ENCODE assay signal across 7 mouse cellular contexts in the genomic region with DNA sequence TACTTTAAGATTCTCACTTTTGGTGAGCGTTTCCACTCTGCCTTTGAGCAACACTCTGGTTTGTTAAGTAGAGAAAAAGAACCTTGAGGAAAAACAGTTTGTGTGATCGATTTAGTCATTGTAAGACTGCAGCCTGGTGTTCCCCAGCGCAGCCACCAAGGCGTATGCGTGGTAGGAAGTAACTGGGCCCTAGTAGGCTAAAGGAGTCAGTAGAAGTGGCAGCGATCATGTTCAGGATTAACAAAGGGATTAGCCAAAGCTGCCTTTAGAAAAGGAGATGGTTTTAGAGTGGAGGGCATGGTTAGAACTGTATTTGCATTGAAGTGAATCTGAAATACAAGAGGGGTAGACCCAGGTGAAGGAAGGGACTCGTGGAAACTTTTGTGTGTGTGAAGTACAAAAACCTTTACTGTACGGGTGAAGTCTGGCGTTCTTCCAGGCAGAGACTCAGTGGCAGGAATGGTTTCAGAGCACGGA. TPM values are rescaled to one million over a fixed set of nuclear protein-coding genes. Genes with fewer than 3 reads are reported as not detected.
DNase-seq lines count a peak whose midpoint lies in the region; ATAC-seq lines count a peak whose summit lies in the region.

No protein-coding gene starts in this region.

- 0 out of 2 replicates have a peak, but pooled peaks cover 3% of the 10 kb centered on the region for H3K4me1 ChIP-seq in hindbrain, embryonic 11.5 days (replicated peaks; ENCODE audit: control insufficient read depth, insufficient read depth, low read length)

- no peak for ATAC-seq in hindbrain, embryonic 11.5 days (ENCODE audit: low FRiP score)
- peak; percentile 28; the same call in 1 of the 2 replicates for ATAC-seq in megakaryocyte, adult 5-6 weeks (ENCODE audit: poor library complexity, severe bottlenecking)

- DNase-seq in spleen, postnatal 10 days (ENCODE audit: low spot score in 2 of 2): peak; percentile 43 to 54
- DNase-seq in spleen, postnatal 14 days (ENCODE audit: low spot score in 2 of 2): no peak
- DNase-seq in c-Kit-negative CD71-positive TER-119-positive erythroid progenitor cells, embryonic 14.5 days (ENCODE audit: low read depth, low spot score): peak; percentile 50
- DNase-seq in hindbrain, embryonic 11.5 days (ENCODE audit: low spot score): no peak
- DNase-seq in frontal cortex, postnatal 36 days (ENCODE audit: low spot score in 2 of 2): no peak
- no peak for DNase-seq in layer of hippocampus, postnatal 10 days (ENCODE audit: low spot score in 2 of 2)

- H3K27ac ChIP-seq in hindbrain, embryonic 11.5 days (ENCODE audit: low read depth, low read length): no peak overlapping the region; the same call in 1 of the 2 replicates

- no peaks in the 10 kb centered on the region for H3K36me3 ChIP-seq in hindbrain, embryonic 11.5 days (ENCODE audit: control insufficient read depth, insufficient read depth, low read length)

- H3K9ac ChIP-seq in hindbrain, embryonic 11.5 days (ENCODE audit: low read depth, low read length): peak overlapping the region; percentile 89

- peak overlapping the region; percentile 86 for H3K4me3 ChIP-seq in hindbrain, embryonic 11.5 days (ENCODE audit: low read depth, low read length)

- H3K4me2 ChIP-seq in hindbrain, embryonic 11.5 days (replicated peaks; ENCODE audit: low read depth, low read length): peak overlapping the region; percentile 45

- H3K27me3 ChIP-seq in hindbrain, embryonic 11.5 days (ENCODE audit: control insufficient read depth, insufficient read depth, low read length): no peaks in the 10 kb centered on the region

- no peaks in the 10 kb centered on the region for H3K9me3 ChIP-seq in hindbrain, embryonic 11.5 days (ENCODE audit: control insufficient read depth, low read length)

- whole genome bisulfite sequencing in hindbrain, embryonic 11.5 days: 6% methylated on average over 10 of the region's 10 CpGs

RNA-seq across cellular contexts. Expression of a gene that starts 1.4 kb away (rescaled TPM):
- 20.4 and 30.4 TPM in 2 replicates for polyA plus RNA-seq in hindbrain, embryonic 11.5 days (2014; fragmentation: Nextera tagmentation; extraction: Ambion mirVana)
- total RNA-seq in megakaryocyte, adult 5-6 weeks (2015): 18.2 and 21.2 TPM in 2 replicates
- 37.1 and 37.6 TPM in 2 replicates for total RNA-seq in megakaryocyte, adult 5-6 weeks (2017)
- total RNA-seq in layer of hippocampus, postnatal 10 days (2021): 10 to 100 TPM; 23.6 to 25.2 TPM

RNA-seq across cellular contexts. Expression of a gene that starts 31.2 kb away (rescaled TPM):
- 88.2 and 90.4 TPM in 2 replicates for polyA plus RNA-seq in hindbrain, embryonic 11.5 days (2014; fragmentation: Nextera tagmentation; extraction: Ambion mirVana)
- total RNA-seq in megakaryocyte, adult 5-6 weeks (2015): 113 and 122 TPM in 2 replicates
- total RNA-seq in megakaryocyte, adult 5-6 weeks (2017): 74.8 and 84.5 TPM in 2 replicates
- 10 to 100 TPM; 53.0 to 58.2 TPM for total RNA-seq in layer of hippocampus, postnatal 10 days (2021)

RNA-seq across cellular contexts. Expression of a gene that starts 51.9 kb away (rescaled TPM):
- 230 and 234 TPM in 2 replicates for polyA plus RNA-seq in hindbrain, embryonic 11.5 days (2014; fragmentation: Nextera tagmentation; extraction: Ambion mirVana)
- 53.8 and 59.6 TPM in 2 replicates for total RNA-seq in megakaryocyte, adult 5-6 weeks (2015)
- total RNA-seq in megakaryocyte, adult 5-6 weeks (2017): 61.4 and 76.3 TPM in 2 replicates
- 10 to 100 TPM; 41.9 to 50.3 TPM for total RNA-seq in layer of hippocampus, postnatal 10 days (2021)

Comparison
In these comparisons a context has a peak if more than half of its experiments do, and no peak if none do; other contexts are left out.
1. DNase-seq: peak in spleen, postnatal 10 days (2 of 2) and c-Kit-negative CD71-positive TER-119-positive erythroid progenitor cells, embryonic 14.5 days (single experiment); none in spleen, postnatal 14 days (0 of 2), hindbrain, embryonic 11.5 days (single experiment), frontal cortex, postnatal 36 days (0 of 2) and layer of hippocampus, postnatal 10 days (0 of 2).